Mouse (Mus musculus) liver, adult 2 months (tissue): ENCODE measurements around the gene Itgae.

Experiments
- CTCF ChIP-seq: fragments of 200-500 bp; IDR thresholded peaks from 2 replicates; pipeline ENCODE4 v1.5.1; 2011; ENCODE audit warnings: low read depth, low read length, control low read depth
- POLR2A ChIP-seq: fragments of 200-500 bp; IDR thresholded peaks from 2 replicates; pipeline ENCODE4 v1.6.1; 2011; ENCODE audit warnings: low read length, control low read depth; ENCODE audit not compliant: insufficient read depth; ENCODE audit errors: extremely low read depth

DNA sequence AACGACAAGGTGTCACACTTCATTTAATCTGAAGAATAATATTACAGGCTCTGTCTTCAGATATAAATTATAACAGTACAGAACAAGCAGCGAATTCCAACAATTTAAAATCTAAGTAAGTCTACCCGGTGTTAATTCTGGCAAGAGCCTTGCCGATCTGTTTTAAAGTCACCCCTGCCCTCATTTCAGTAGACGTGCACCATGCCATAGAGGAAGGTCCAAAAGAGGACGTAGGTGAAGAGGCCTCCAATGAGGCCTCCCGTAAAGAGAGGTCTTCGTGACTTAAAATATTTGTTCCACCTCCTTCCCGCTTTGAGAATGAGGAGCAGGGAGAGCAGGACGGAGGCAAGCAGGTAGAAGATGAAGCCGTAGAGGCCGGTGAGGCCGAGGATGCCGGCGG is 85.8 kb downstream of the Itgae start:
- TF ChIP-seq CTCF (no peak), POLR2A (no peak)
